Mouse (Mus musculus) hindbrain, embryonic 12.5 days (tissue): ENCODE measurements at regions not wholly inside any gene's neighbourhood (a gene's known extent, or its start where the extent isn't known, plus 50 kb on each side); places are given as distances from the start of the nearest gene placed in this dataset.

Experiments used
- ATAC-seq: fragments of 200-750 bp; cut with Nextera tagmentation; 2 replicates; pipeline ENCODE4 v1.8.0; 2017; ENCODE audit warnings: moderate TSS enrichment; ENCODE audit not compliant: low FRiP score
- H3K27ac ChIP-seq: fragments of 300-500 bp; sonication (generic); 2 replicates; pipeline ENCODE4 v1.5.1; 2016; ENCODE audit warnings: mild to moderate bottlenecking
- H3K27me3 ChIP-seq: fragments of 300-500 bp; sonication (generic); 2 replicates; pipeline ENCODE4 v1.6.1; 2016; ENCODE audit warnings: mild to moderate bottlenecking
- H3K36me3 ChIP-seq: fragments of 300-500 bp; sonication (generic); 2 replicates; pipeline ENCODE4 v1.6.1; 2016; ENCODE audit warnings: mild to moderate bottlenecking
- H3K4me1 ChIP-seq: fragments of 300-500 bp; sonication (generic); 2 replicates; pipeline ENCODE4 v1.6.1; 2016
- H3K4me2 ChIP-seq: fragments of 300-500 bp; sonication (generic); replicated peaks from 2 replicates; pipeline ENCODE4 v1.6.1; 2016; ENCODE audit warnings: mild to moderate bottlenecking
- H3K4me3 ChIP-seq: fragments of 300-500 bp; sonication (generic); 2 replicates; pipeline ENCODE4 v1.5.1; 2016; ENCODE audit warnings: mild to moderate bottlenecking
- H3K9ac ChIP-seq: fragments of 300-500 bp; sonication (generic); 2 replicates; pipeline ENCODE4 v1.6.1; 2016; ENCODE audit warnings: mild to moderate bottlenecking, moderate library complexity
- H3K9me3 ChIP-seq: fragments of 300-500 bp; sonication (generic); replicated peaks from 2 replicates; pipeline ENCODE4 v1.6.1; 2016; ENCODE audit warnings: mild to moderate bottlenecking
- WGBS: fragments of 180-500 bp; shearing (Covaris S2); methylation state at CpG from one replicate; pipeline ENCODE4 v1.1.7; 2016; 5-methylcytosine and 5-hydroxymethylcytosine counted together

GRCm38 (mm10) chr3:150275038-150275437, 1162.6 kb upstream of the Adgrl4 start:
- Histone ChIP-seq H3K27me3 (no peaks in the 10 kb centered on the region), H3K4me1 (no peaks in the 10 kb centered on the region), H3K9ac (no peak overlapping the region), H3K36me3 (no peaks in the 10 kb centered on the region), H3K27ac (no peak overlapping the region), H3K9me3 (no peaks in the 10 kb centered on the region), H3K4me3 (no peak overlapping the region), H3K4me2 (no peak overlapping the region)
- ATAC-seq: no peak
- 81% methylated on average over 2 of the region's 2 CpGs for WGBS

GRCm38 (mm10) chr3:150296057-150296710, 1141.5 kb upstream of the Adgrl4 start:
- Histone ChIP-seq H3K4me3 (no peak overlapping the region), H3K27ac (no peak overlapping the region), H3K4me1 (no peaks in the 10 kb centered on the region), H3K27me3 (no peaks in the 10 kb centered on the region), H3K4me2 (no peak overlapping the region), H3K9ac (no peak overlapping the region), H3K36me3 (no peaks in the 10 kb centered on the region), H3K9me3 (no peaks in the 10 kb centered on the region)
- 63% methylated on average over 2 of the region's 2 CpGs for WGBS
- no peak for ATAC-seq

GRCm38 (mm10) chr3:150328811-150329210, 1108.9 kb upstream of the Adgrl4 start:
- 87% methylated on average over 6 of the region's 6 CpGs for WGBS
- no peak overlapping the region for H3K27ac ChIP-seq
- H3K9ac ChIP-seq: no peak overlapping the region
- H3K9me3 ChIP-seq: no peaks in the 10 kb centered on the region
- H3K4me3 ChIP-seq: no peak overlapping the region
- H3K36me3 ChIP-seq: no peaks in the 10 kb centered on the region
- ATAC-seq: no peak
- no peak overlapping the region for H3K4me2 ChIP-seq
- no peaks in the 10 kb centered on the region for H3K27me3 ChIP-seq
- no peaks in the 10 kb centered on the region for H3K4me1 ChIP-seq

- H3K9me3 ChIP-seq: no peaks in the 10 kb centered on the region
- WGBS: 19% methylated on average over 9 of the region's 9 CpGs
These were observed 1085.5 kb upstream of the Adgrl4 start for GRCm38 (mm10) chr3:150352139-150352725.

GRCm38 (mm10) chr3:150365766-150366165, 1071.9 kb upstream of the Adgrl4 start:
- no peak overlapping the region for H3K9ac ChIP-seq
- no peak for ATAC-seq
- no peak overlapping the region for H3K27ac ChIP-seq
- no peaks in the 10 kb centered on the region for H3K27me3 ChIP-seq
- WGBS: 91% methylated on average over 3 of the region's 3 CpGs
- no peak overlapping the region for H3K4me2 ChIP-seq
- H3K9me3 ChIP-seq: no peaks in the 10 kb centered on the region
- H3K4me3 ChIP-seq: no peak overlapping the region
- no peaks in the 10 kb centered on the region for H3K36me3 ChIP-seq
- no peaks in the 10 kb centered on the region for H3K4me1 ChIP-seq

More at GRCm38 (mm10) chr3:150352139-150352725, 1085.5 kb upstream of the Adgrl4 start:
- no peaks in the 10 kb centered on the region for H3K27me3 ChIP-seq
- no peak overlapping the region for H3K9ac ChIP-seq
- no peak overlapping the region for H3K4me2 ChIP-seq
- 0 out of 2 replicates have a peak, but pooled peaks cover 4% of the 10 kb centered on the region for H3K4me1 ChIP-seq
- no peak overlapping the region for H3K27ac ChIP-seq
- H3K4me3 ChIP-seq: no peak overlapping the region
- peak; percentile 74 for ATAC-seq
- no peaks in the 10 kb centered on the region for H3K36me3 ChIP-seq

GRCm38 (mm10) chr3:150384996-150385627, 1052.6 kb upstream of the Adgrl4 start:
- Histone ChIP-seq H3K4me3 (no peak overlapping the region), H3K27ac (no peak overlapping the region), H3K9ac (no peak overlapping the region), H3K27me3 (no peaks in the 10 kb centered on the region), H3K9me3 (no peaks in the 10 kb centered on the region), H3K4me1 (no peaks in the 10 kb centered on the region), H3K36me3 (no peaks in the 10 kb centered on the region), H3K4me2 (no peak overlapping the region)
- WGBS: 7% methylated on average over 1 of the region's 1 CpGs
- ATAC-seq: no peak

GRCm38 (mm10) chr3:150401694-150402301, 1035.9 kb upstream of the Adgrl4 start:
- H3K9ac ChIP-seq: no peak overlapping the region
- no peaks in the 10 kb centered on the region for H3K9me3 ChIP-seq
- H3K4me2 ChIP-seq: no peak overlapping the region
- H3K4me3 ChIP-seq: no peak overlapping the region
- H3K36me3 ChIP-seq: no peaks in the 10 kb centered on the region
- WGBS: 96% methylated on average over 2 of the region's 2 CpGs
- no peak for ATAC-seq
- H3K27ac ChIP-seq: no peak overlapping the region
- H3K4me1 ChIP-seq: no peaks in the 10 kb centered on the region
- H3K27me3 ChIP-seq: no peaks in the 10 kb centered on the region

- H3K27me3 ChIP-seq: no peaks in the 10 kb centered on the region
- H3K36me3 ChIP-seq: no peaks in the 10 kb centered on the region
- no peak overlapping the region for H3K4me2 ChIP-seq
- H3K27ac ChIP-seq: no peak overlapping the region
- no peak overlapping the region for H3K4me3 ChIP-seq
- H3K9ac ChIP-seq: no peak overlapping the region
- no peak for ATAC-seq
- H3K9me3 ChIP-seq: no peaks in the 10 kb centered on the region
- H3K4me1 ChIP-seq: no peaks in the 10 kb centered on the region
- 87% methylated on average over 6 of the region's 6 CpGs for WGBS
These were observed 1031.6 kb upstream of the Adgrl4 start for GRCm38 (mm10) chr3:150406086-150406485.

GRCm38 (mm10) chr3:150415277-150415676, 1022.4 kb upstream of the Adgrl4 start:
- Histone ChIP-seq H3K27ac (no peak overlapping the region), H3K9me3 (no peaks in the 10 kb centered on the region), H3K4me2 (no peak overlapping the region), H3K4me3 (no peak overlapping the region), H3K4me1 (no peaks in the 10 kb centered on the region), H3K9ac (no peak overlapping the region), H3K27me3 (no peaks in the 10 kb centered on the region), H3K36me3 (no peaks in the 10 kb centered on the region)
- 79% methylated on average over 2 of the region's 2 CpGs for WGBS
- no peak for ATAC-seq

GRCm38 (mm10) chr3:150416447-150416846, 1021.2 kb upstream of the Adgrl4 start:
- no peaks in the 10 kb centered on the region for H3K27me3 ChIP-seq
- no peak overlapping the region for H3K4me3 ChIP-seq
- WGBS: 88% methylated on average over 3 of the region's 3 CpGs
- H3K27ac ChIP-seq: no peak overlapping the region
- H3K4me2 ChIP-seq: no peak overlapping the region
- no peaks in the 10 kb centered on the region for H3K36me3 ChIP-seq
- H3K9ac ChIP-seq: no peak overlapping the region
- no peaks in the 10 kb centered on the region for H3K4me1 ChIP-seq
- no peaks in the 10 kb centered on the region for H3K9me3 ChIP-seq
- no peak for ATAC-seq

- no peak for ATAC-seq
- Histone ChIP-seq H3K27me3 (no peaks in the 10 kb centered on the region), H3K9me3 (no peaks in the 10 kb centered on the region), H3K4me2 (no peak overlapping the region), H3K9ac (no peak overlapping the region), H3K36me3 (no peaks in the 10 kb centered on the region), H3K27ac (no peak overlapping the region), H3K4me3 (no peak overlapping the region), H3K4me1 (no peaks in the 10 kb centered on the region)
- 83% methylated on average over 5 of the region's 5 CpGs for WGBS
These were observed 1009.7 kb upstream of the Adgrl4 start for GRCm38 (mm10) chr3:150427965-150428364.

- Histone ChIP-seq H3K9ac (no peak overlapping the region), H3K27ac (no peak overlapping the region), H3K4me1 (no peaks in the 10 kb centered on the region), H3K4me2 (no peak overlapping the region), H3K27me3 (no peaks in the 10 kb centered on the region), H3K4me3 (no peak overlapping the region), H3K9me3 (no peaks in the 10 kb centered on the region), H3K36me3 (no peaks in the 10 kb centered on the region)
- 89% methylated on average over 6 of the region's 6 CpGs for WGBS
- no peak for ATAC-seq
These were observed 1006.4 kb upstream of the Adgrl4 start for GRCm38 (mm10) chr3:150431291-150431690.
